Mouse (Mus musculus) urinary bladder, postnatal 4 days (tissue): Measurements from ENCODE around the gene Cyp17a1.

Source experiments
- DNase-seq, 2 experiments: peaks; one replicate each; pipeline ENCODE4 v3.0.0; 2021 to 2022; ENCODE audit warnings: low spot score in 2 of 2

Cyp17a1 gene

GRCm38 (mm10) chr19:46617361-46617760, 55.6 kb downstream of the Cyp17a1 start:
- no peak for DNase-seq
